Mouse (Mus musculus): ENCODE data around the gene Slmap. TPM values are rescaled to one million over a fixed set of nuclear protein-coding genes. Genes with fewer than 3 reads are reported as not detected.

Slmap gene
- total RNA-seq, 2 experiments from 2014 or later = 113 to 116 TPM

GRCm38 (mm10) chr14:26500136-26500933 lies 34.4 kb downstream of the Slmap start:
- H3K4me3 ChIP-seq = no peak overlapping the region
- intact Hi-C loops (cut with DNase I) = no loop called here
- no peak for DNase-seq (ENCODE audit: extremely low spot score in 1 of 2, low spot score in 2 of 2)
- TF ChIP-seq CTCF (IDR thresholded peaks at IDR 0.05) = no peak; the same call in 1 of the 2 replicates
- H3K27ac ChIP-seq = no peak overlapping the region

GRCm38 (mm10) chr14:26495021-26495420 lies 39.7 kb downstream of the Slmap start:
- intact Hi-C loops (cut with DNase I) = no loop called here
- Histone ChIP-seq H3K27ac (no peak overlapping the region), H3K4me3 (no peak overlapping the region)
- TF ChIP-seq CTCF (IDR thresholded peaks at IDR 0.05) = peak; percentile 13; the same call in 1 of the 2 replicates
- no peak for DNase-seq (ENCODE audit: extremely low spot score in 1 of 2, low spot score in 2 of 2)

- intact Hi-C loops (cut with DNase I) = loop anchor here (2.0 to 5.0 kb wide), 2 partner anchors 44 to 86 kb away; partner anchors contain the start of gene Slmap
- DNase-seq (ENCODE audit: extremely low spot score in 1 of 2, low spot score in 2 of 2) = peak; percentile 45 to 65
- TF ChIP-seq CTCF (IDR thresholded peaks at IDR 0.05) = peak; percentile 76
- no peak overlapping the region for H3K27ac ChIP-seq
- H3K4me3 ChIP-seq = no peak overlapping the region
These were observed 43.6 kb downstream of the Slmap start for GRCm38 (mm10) chr14:26491150-26491549.

- intact Hi-C loops (cut with DNase I) = loop anchor here (5.0 to 10.0 kb wide), 2 partner anchors 149 to 546 kb away; partner anchors contain the start of genes Arf4 and Il17rd
- no peak for DNase-seq (ENCODE audit: extremely low spot score in 1 of 2, low spot score in 2 of 2)
- no peak for TF ChIP-seq CTCF (IDR thresholded peaks at IDR 0.05)
- Histone ChIP-seq H3K27ac (no peak overlapping the region), H3K4me3 (no peak overlapping the region)
These were observed 46.3 kb downstream of the Slmap start for GRCm38 (mm10) chr14:26488329-26489020.

- H3K27ac ChIP-seq = no peak overlapping the region
- no peak for DNase-seq (ENCODE audit: extremely low spot score in 1 of 2, low spot score in 2 of 2)
- H3K4me3 ChIP-seq = no peak overlapping the region
- intact Hi-C loops (cut with DNase I) = loop anchor here (5.0 to 10.0 kb wide), 2 partner anchors 151 to 548 kb away; partner anchors contain the start of genes Arf4 and Il17rd
- peak; percentile 68 for TF ChIP-seq CTCF (IDR thresholded peaks at IDR 0.05)
These were observed 48.1 kb downstream of the Slmap start for GRCm38 (mm10) chr14:26486416-26487198.

GRCm38 (mm10) chr14:26481457-26481856 lies 53.3 kb downstream of the Slmap start:
- intact Hi-C loops (cut with DNase I) = loop anchor here (10.0 kb wide), 1 partner anchor 553 kb away; the partner anchor contains the start of gene Il17rd
- TF ChIP-seq CTCF (IDR thresholded peaks at IDR 0.05) = no peak
- H3K27ac ChIP-seq = no peak overlapping the region

GRCm38 (mm10) chr14:26477738-26478137 lies 57.0 kb downstream of the Slmap start:
- intact Hi-C loops (cut with DNase I) = no loop called here
- Histone ChIP-seq H3K27ac (no peak overlapping the region), H3K4me3 (no peak overlapping the region)
- DNase-seq (ENCODE audit: extremely low spot score in 1 of 2, low spot score in 2 of 2) = no peak
- no peak for TF ChIP-seq CTCF (IDR thresholded peaks at IDR 0.05)

More at GRCm38 (mm10) chr14:26481457-26481856, 53.3 kb downstream of the Slmap start:
- no peak overlapping the region for H3K4me3 ChIP-seq
- no peak for DNase-seq (ENCODE audit: extremely low spot score in 1 of 2, low spot score in 2 of 2)

- intact Hi-C loops (cut with DNase I) = no loop called here
- Histone ChIP-seq H3K4me3 (no peak overlapping the region), H3K27ac (no peak overlapping the region)
- TF ChIP-seq CTCF (IDR thresholded peaks at IDR 0.05) = no peak
- DNase-seq (ENCODE audit: extremely low spot score in 1 of 2, low spot score in 2 of 2) = no peak
These were observed 58.3 kb downstream of the Slmap start for GRCm38 (mm10) chr14:26476391-26476790.

- DNase-seq (ENCODE audit: extremely low spot score in 1 of 2, low spot score in 2 of 2) = no peak
- Histone ChIP-seq H3K27ac (no peak overlapping the region), H3K4me3 (no peak overlapping the region)
- intact Hi-C loops (cut with DNase I) = no loop called here
- no peak for TF ChIP-seq CTCF (IDR thresholded peaks at IDR 0.05)
These were observed 66.8 kb downstream of the Slmap start for GRCm38 (mm10) chr14:26467974-26468373.

- H3K4me3 ChIP-seq = no peak overlapping the region
- no peak; the same call in none of the 2 replicates for TF ChIP-seq CTCF (IDR thresholded peaks at IDR 0.05)
- H3K27ac ChIP-seq = no peak overlapping the region
- intact Hi-C loops (cut with DNase I) = no loop called here
- no peak for DNase-seq (ENCODE audit: extremely low spot score in 1 of 2, low spot score in 2 of 2)
These were observed 68.1 kb downstream of the Slmap start for GRCm38 (mm10) chr14:26466544-26467125.

GRCm38 (mm10) chr14:26465898-26466297 lies 68.8 kb downstream of the Slmap start:
- TF ChIP-seq CTCF (IDR thresholded peaks at IDR 0.05) = no peak
- DNase-seq (ENCODE audit: extremely low spot score in 1 of 2, low spot score in 2 of 2) = no peak
- Histone ChIP-seq H3K27ac (no peak overlapping the region), H3K4me3 (no peak overlapping the region)
- intact Hi-C loops (cut with DNase I) = no loop called here

Measured in left cerebral cortex, adult 2 months (tissue).